Mouse (Mus musculus) E14TG2a.4 (cell line): ENCODE data around the gene Efcab6.

Experiments
- CTCF ChIP-seq: conservative IDR thresholded peaks from 2 replicates; pipeline ENCODE4 v1.5.1; 2014; ENCODE audit warnings: low read length
- NANOG ChIP-seq: IDR thresholded peaks from 2 replicates; pipeline ENCODE4 v1.6.1; 2014; ENCODE audit warnings: borderline replicate concordance, low read length, mixed read lengths

- TF ChIP-seq CTCF (no peak), NANOG (no peak)
These were observed 13.5 kb upstream of the Efcab6 start for GRCm38 (mm10) chr15:84078667-84079066.
